Mouse (Mus musculus): Measurements from ENCODE around the gene Ttc28.

DNA sequence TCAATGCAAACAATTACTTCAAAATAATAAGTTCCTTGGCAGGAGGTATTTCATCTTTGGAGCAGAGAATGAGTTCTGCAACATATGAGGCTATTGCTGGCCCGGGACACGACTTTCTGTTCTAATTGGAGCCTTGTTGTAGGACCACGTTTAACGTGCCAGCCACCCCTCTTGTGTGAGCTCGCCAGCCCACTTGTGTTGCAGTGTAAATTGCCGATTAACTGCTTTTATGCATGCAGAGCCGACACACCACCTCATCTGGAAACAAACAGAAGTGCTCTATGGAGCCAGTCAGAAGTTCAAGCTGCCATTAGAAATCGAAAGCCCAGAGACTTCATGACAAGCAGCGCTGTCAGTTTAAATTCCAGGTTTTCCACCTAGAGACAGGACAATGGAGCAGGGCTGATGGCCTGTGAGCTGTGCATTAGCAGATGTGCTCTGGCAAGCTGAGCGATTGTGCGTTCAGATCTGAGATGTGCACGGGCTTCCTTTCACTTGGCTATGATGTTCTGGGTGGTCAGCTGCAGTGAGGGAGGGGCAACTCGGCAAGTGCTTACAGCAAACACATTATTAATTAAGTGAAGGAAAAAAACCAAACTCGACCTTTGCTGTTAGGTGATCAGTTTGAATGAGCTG lies 167.4 kb downstream of the Ttc28 start:
- TF ChIP-seq CTCF (conservative IDR thresholded peaks at IDR 0.05 in 1 of 2, IDR thresholded peaks at IDR 0.05 in 1 of 2; ENCODE audit: low read depth in 2 of 2, low read length in 2 of 2) (no peak), EP300 (IDR thresholded peaks at IDR 0.05; ENCODE audit: low read length) (no peak), HCFC1 (IDR thresholded peaks at IDR 0.05; ENCODE audit: low read depth, low read length) (no peak), USF2 (conservative IDR thresholded peaks at IDR 0.05; ENCODE audit: low read depth, low read length) (no peak), USF1 (IDR thresholded peaks at IDR 0.05; ENCODE audit: low read depth, low read length) (no peak)

Measured in CH12.LX (cell line).